Mouse (Mus musculus): ENCODE results near the gene Gen1.

The Gen1 gene

GRCm38 (mm10) chr12:11265382-11266281 lies at the start of gene Gen1, which contains the start of gene Smc6:
Gen1 (minus strand) TSS chr12:11265801.
Smc6 (plus strand) TSS chr12:11265886.
- DNase-seq (ENCODE audit: low read depth) = peak; percentile 88

- no peak for DNase-seq (ENCODE audit: low read depth)
Observed at GRCm38 (mm10) chr12:11313840-11314239, 48.2 kb upstream of the Gen1 start.

GRCm38 (mm10) chr12:11311106-11311505 lies 45.5 kb upstream of the Gen1 start:
- no peak for DNase-seq (ENCODE audit: low read depth)

- DNase-seq (ENCODE audit: low read depth) = no peak
Observed at GRCm38 (mm10) chr12:11306753-11307645, 41.4 kb upstream of the Gen1 start.

- no peak for DNase-seq (ENCODE audit: low read depth)
Observed at GRCm38 (mm10) chr12:11300858-11301257, 35.3 kb upstream of the Gen1 start.

- no peak for DNase-seq (ENCODE audit: low read depth)
Observed at GRCm38 (mm10) chr12:11286382-11286781, 20.8 kb upstream of the Gen1 start.

GRCm38 (mm10) chr12:11281584-11281983 lies 16.0 kb upstream of the Gen1 start:
- DNase-seq (ENCODE audit: low read depth) = no peak

GRCm38 (mm10) chr12:11279886-11280285 lies 14.3 kb upstream of the Gen1 start:
- no peak for DNase-seq (ENCODE audit: low read depth)

GRCm38 (mm10) chr12:11277207-11277606 lies 11.6 kb upstream of the Gen1 start:
- no peak for DNase-seq (ENCODE audit: low read depth)

- no peak for DNase-seq (ENCODE audit: low read depth)
Observed at GRCm38 (mm10) chr12:11276632-11277031, 11.0 kb upstream of the Gen1 start.

- no peak for DNase-seq (ENCODE audit: low read depth)
Observed at GRCm38 (mm10) chr12:11273185-11273584, 7.6 kb upstream of the Gen1 start.

GRCm38 (mm10) chr12:11272568-11272967 lies 7.0 kb upstream of the Gen1 start:
- DNase-seq (ENCODE audit: low read depth) = no peak

- no peak for DNase-seq (ENCODE audit: low read depth)
Observed at GRCm38 (mm10) chr12:11267030-11267429, 1.4 kb upstream of the Gen1 start.

GRCm38 (mm10) chr12:11266282-11266985 lies 833 bp upstream of the Gen1 start:
- DNase-seq (ENCODE audit: low read depth) = no peak

- no peak for DNase-seq (ENCODE audit: low read depth)
Observed at GRCm38 (mm10) chr12:11264895-11265294, 706 bp downstream of the Gen1 start.

- no peak for DNase-seq (ENCODE audit: low read depth)
Observed at GRCm38 (mm10) chr12:11250322-11250721, 15.3 kb downstream of the Gen1 start.

- DNase-seq (ENCODE audit: low read depth) = no peak
Observed at GRCm38 (mm10) chr12:11247460-11247859, 18.1 kb downstream of the Gen1 start.

- DNase-seq (ENCODE audit: low read depth) = no peak
Observed at GRCm38 (mm10) chr12:11235996-11236395, 29.6 kb downstream of the Gen1 start.

GRCm38 (mm10) chr12:11230267-11230666 lies 35.3 kb downstream of the Gen1 start:
- no peak for DNase-seq (ENCODE audit: low read depth)

GRCm38 (mm10) chr12:11226529-11227268 lies 38.9 kb downstream of the Gen1 start:
- DNase-seq (ENCODE audit: low read depth) = no peak

- DNase-seq (ENCODE audit: low read depth) = no peak
Observed at GRCm38 (mm10) chr12:11226123-11226522, 39.5 kb downstream of the Gen1 start.

All from c-Kit-positive CD71-positive TER-119-negative erythroid progenitor cells, embryonic 14.5 days (primary cell).